Mouse (Mus musculus) embryo, embryonic 10.5 days (tissue): ENCODE measurements around the gene Trim3.

Experiments used
- DNase-seq: peaks from one replicate; pipeline ENCODE4 v3.0.0-alpha.2; 2015; ENCODE audit warnings: low spot score

The Trim3 gene

GRCm38 (mm10) chr7:105557671-105558070 is 75.7 kb downstream of the Trim3 start:
- DNase-seq, result no peak

DNA sequence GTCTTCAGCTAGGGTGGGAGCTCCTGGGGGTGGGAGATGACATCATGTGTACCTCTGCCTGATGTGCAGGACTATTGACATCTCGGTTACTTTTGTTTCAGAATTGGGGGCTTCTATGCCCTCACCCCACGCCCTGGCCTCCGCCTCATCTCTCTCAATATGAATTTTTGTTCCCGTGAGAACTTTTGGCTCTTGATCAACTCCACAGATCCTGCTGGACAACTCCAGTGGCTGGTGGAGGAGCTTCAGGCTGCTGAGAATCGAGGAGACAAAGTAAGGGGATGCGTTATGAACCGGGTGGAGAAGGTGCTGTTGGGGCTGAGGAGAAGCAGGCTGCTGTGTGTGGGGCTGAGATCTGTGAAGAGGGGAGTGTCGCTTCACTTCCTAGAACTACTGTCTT is 77.0 kb downstream of the Trim3 start:
- no peak for DNase-seq

- DNase-seq, result no peak
Measured at GRCm38 (mm10) chr7:105555571-105555970, 77.8 kb downstream of the Trim3 start.
